Mouse (Mus musculus) lung, embryonic 14.5 days (tissue): ENCODE measurements at regions not wholly inside any gene's neighbourhood (a gene's known extent, or its start where the extent isn't known, plus 50 kb on each side); places are given as distances from the start of the nearest gene placed in this dataset.

ENCODE experiments used
- ATAC-seq: fragments of 200-750 bp; cut with Nextera tagmentation; 2 replicates; pipeline ENCODE4 v1.8.0; 2017; ENCODE audit warnings: mild to moderate bottlenecking, moderate TSS enrichment, moderate library complexity; ENCODE audit not compliant: insufficient read depth
- DNase-seq: peaks from one replicate; pipeline ENCODE4 v3.0.0-alpha.2; 2015
- H3K27ac ChIP-seq: fragments of 300-500 bp; sonication (generic); 2 replicates; pipeline ENCODE4 v1.5.1; 2014; ENCODE audit warnings: low read depth, mild to moderate bottlenecking, moderate library complexity
- H3K27me3 ChIP-seq: fragments of 300-500 bp; sonication (generic); 2 replicates; pipeline ENCODE4 v1.6.1; 2014; ENCODE audit warnings: low read length, control low read depth; ENCODE audit not compliant: insufficient read depth
- H3K36me3 ChIP-seq: fragments of 300-500 bp; sonication (generic); 2 replicates; pipeline ENCODE4 v1.6.1; 2014; ENCODE audit warnings: control low read depth; ENCODE audit not compliant: insufficient read depth
- H3K4me1 ChIP-seq: fragments of 300-500 bp; sonication (generic); 2 replicates; pipeline ENCODE4 v1.6.1; 2014; ENCODE audit warnings: antibody characterized with exemption, control low read depth; ENCODE audit not compliant: insufficient read depth
- H3K4me2 ChIP-seq: fragments of 300-500 bp; sonication (generic); 2 replicates; pipeline ENCODE4 v1.6.1; 2014; ENCODE audit warnings: mild to moderate bottlenecking
- H3K4me3 ChIP-seq: fragments of 300-500 bp; sonication (generic); 2 replicates; pipeline ENCODE4 v1.5.1; 2014; ENCODE audit warnings: low read depth, low read length
- H3K9ac ChIP-seq: fragments of 300-500 bp; sonication (generic); 2 replicates; pipeline ENCODE4 v1.6.1; 2014
- H3K9me3 ChIP-seq: fragments of 300-500 bp; sonication (generic); 2 replicates; pipeline ENCODE4 v1.6.1; 2016; ENCODE audit warnings: low read depth, low read length, control low read depth
- CTCF ChIP-seq: IDR thresholded peaks from 2 replicates; pipeline ENCODE4 v1.5.1; 2016; ENCODE audit warnings: antibody characterized with exemption, low read depth
- whole genome bisulfite sequencing: fragments of 180-500 bp; shearing (Covaris S2); extraction: QIAGEN DNeasy Blood & Tissue Kit; methylation state at CpG from one replicate; pipeline ENCODE4 v1.1.7; 2014; 5-methylcytosine and 5-hydroxymethylcytosine counted together

- H3K27me3 ChIP-seq: peaks cover 8% of the 10 kb centered on the region; the same call in 1 of the 2 replicates
- TF ChIP-seq CTCF: no peak
- 59% methylated on average over 27 of the region's 27 CpGs for WGBS
- ATAC-seq: no peak
- peaks cover 77% of the 10 kb centered on the region for H3K9me3 ChIP-seq
- no peaks in the 10 kb centered on the region for H3K36me3 ChIP-seq
- H3K4me2 ChIP-seq: no peak overlapping the region
- peak; percentile 0 for DNase-seq
- no peak overlapping the region for H3K9ac ChIP-seq
- H3K4me3 ChIP-seq: no peak overlapping the region
- no peak overlapping the region for H3K27ac ChIP-seq
- H3K4me1 ChIP-seq: no peaks in the 10 kb centered on the region
Measured at GRCm38 (mm10) chr12:20230141-20230892, 276.0 kb downstream of the Gm21863 start.

DNA sequence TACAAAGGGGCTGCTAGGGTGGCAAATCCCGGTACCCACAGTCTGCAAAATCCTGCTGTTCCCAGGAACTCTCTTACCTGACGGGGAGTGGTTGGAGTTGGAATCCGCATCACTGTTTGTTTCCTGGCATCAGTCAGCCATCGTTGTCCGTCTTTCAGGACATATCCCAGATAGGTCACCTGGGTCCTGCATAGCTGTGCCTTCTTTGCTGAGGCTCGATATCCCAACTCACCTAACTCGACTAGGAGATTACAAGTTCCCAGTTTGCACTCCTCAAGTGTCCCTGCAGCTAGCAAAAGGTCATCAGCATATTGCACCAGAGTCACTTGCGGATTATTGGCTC lies 276.6 kb downstream of the Gm21863 start:
- H3K4me1 ChIP-seq: no peaks in the 10 kb centered on the region
- peak; percentile 5 for DNase-seq
- TF ChIP-seq CTCF: no peak

GRCm38 (mm10) chr12:20231528-20231927 lies 277.2 kb downstream of the Gm21863 start:
- H3K4me3 ChIP-seq: no peak overlapping the region
- peaks cover 8% of the 10 kb centered on the region; the same call in 1 of the 2 replicates for H3K27me3 ChIP-seq
- WGBS: 66% methylated on average over 12 of the region's 12 CpGs
- DNase-seq: peak; percentile 2
- no peak overlapping the region for H3K9ac ChIP-seq
- ATAC-seq: no peak
- no peaks in the 10 kb centered on the region for H3K36me3 ChIP-seq
- H3K27ac ChIP-seq: no peak overlapping the region
- no peak overlapping the region for H3K4me2 ChIP-seq
- H3K4me1 ChIP-seq: no peaks in the 10 kb centered on the region
- peaks cover 76% of the 10 kb centered on the region for H3K9me3 ChIP-seq
- no peak for TF ChIP-seq CTCF

More for the DNA sequence above, 276.6 kb downstream of the Gm21863 start:
- no peak for ATAC-seq
- Histone ChIP-seq H3K9ac (no peak overlapping the region), H3K4me2 (no peak overlapping the region), H3K36me3 (no peaks in the 10 kb centered on the region), H3K9me3 (peaks cover 77% of the 10 kb centered on the region), H3K4me3 (no peak overlapping the region), H3K27me3 (peaks cover 8% of the 10 kb centered on the region; the same call in 1 of the 2 replicates), H3K27ac (no peak overlapping the region)
- WGBS: 61% methylated on average over 8 of the region's 8 CpGs

DNA sequence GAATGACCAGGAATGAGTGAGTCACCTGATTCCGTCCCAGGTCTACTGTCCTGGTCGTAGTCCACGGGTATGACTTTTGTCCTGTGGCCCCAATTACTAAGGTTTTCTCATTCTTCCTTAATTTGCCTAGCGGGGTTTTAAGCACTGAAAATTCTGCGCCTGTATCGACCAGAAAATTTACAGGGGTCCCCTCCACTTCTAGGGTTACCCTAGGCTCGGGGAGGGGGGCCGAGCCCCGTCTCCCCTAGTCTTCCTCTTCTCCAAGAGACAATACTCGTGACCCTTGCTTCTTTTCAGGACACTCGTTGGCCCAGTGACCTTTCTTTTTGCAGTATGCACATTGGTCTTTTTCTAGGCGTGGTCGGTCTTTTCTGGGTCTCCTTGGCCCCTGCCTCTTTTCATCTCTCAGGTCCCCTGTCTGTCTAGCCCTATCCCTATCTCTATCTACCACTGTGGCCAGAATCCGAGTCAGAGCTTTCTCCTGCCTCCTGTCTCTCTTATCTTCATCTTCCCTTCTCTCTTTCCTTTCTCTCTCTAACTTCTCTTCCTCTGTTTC lies 277.8 kb downstream of the Gm21863 start:
- TF ChIP-seq CTCF: no peak
- Histone ChIP-seq H3K4me2 (no peak overlapping the region), H3K4me3 (no peak overlapping the region), H3K9me3 (peaks cover 70% of the 10 kb centered on the region), H3K9ac (no peak overlapping the region), H3K4me1 (no peaks in the 10 kb centered on the region), H3K27me3 (peaks cover 8% of the 10 kb centered on the region; the same call in 1 of the 2 replicates), H3K36me3 (no peaks in the 10 kb centered on the region), H3K27ac (no peak overlapping the region)
- DNase-seq (peak; percentile 0), ATAC-seq (no peak)
- 63% methylated on average over 14 of the region's 14 CpGs for WGBS

- no peak overlapping the region for H3K9ac ChIP-seq
- peak; percentile 59 for ATAC-seq
- H3K27me3 ChIP-seq: peaks cover 8% of the 10 kb centered on the region; the same call in 1 of the 2 replicates
- peak; percentile 5 for DNase-seq
- peaks cover 62% of the 10 kb centered on the region for H3K9me3 ChIP-seq
- WGBS: 66% methylated on average over 32 of the region's 32 CpGs
- H3K4me2 ChIP-seq: no peak overlapping the region
- no peak overlapping the region for H3K27ac ChIP-seq
- H3K4me1 ChIP-seq: no peaks in the 10 kb centered on the region
- no peak overlapping the region for H3K4me3 ChIP-seq
- no peaks in the 10 kb centered on the region for H3K36me3 ChIP-seq
- no peak for TF ChIP-seq CTCF
Measured at GRCm38 (mm10) chr12:20232746-20233453, 278.6 kb downstream of the Gm21863 start.

GRCm38 (mm10) chr12:20233454-20233831 lies 279.1 kb downstream of the Gm21863 start:
- Histone ChIP-seq H3K4me1 (no peaks in the 10 kb centered on the region), H3K9ac (no peak overlapping the region), H3K27me3 (peaks cover 8% of the 10 kb centered on the region; the same call in 1 of the 2 replicates), H3K4me2 (no peak overlapping the region), H3K4me3 (no peak overlapping the region), H3K9me3 (peaks cover 56% of the 10 kb centered on the region), H3K27ac (no peak overlapping the region), H3K36me3 (no peaks in the 10 kb centered on the region)
- DNase-seq: peak; percentile 1
- peak; percentile 38; the same call in 1 of the 2 replicates for ATAC-seq
- no peak for TF ChIP-seq CTCF
- WGBS: 66% methylated on average over 17 of the region's 17 CpGs

- no peak for TF ChIP-seq CTCF
- H3K4me3 ChIP-seq: no peak overlapping the region
- WGBS: 67% methylated on average over 25 of the region's 25 CpGs
- H3K27me3 ChIP-seq: peaks cover 8% of the 10 kb centered on the region; the same call in 1 of the 2 replicates
- no peak overlapping the region for H3K9ac ChIP-seq
- H3K36me3 ChIP-seq: no peaks in the 10 kb centered on the region
- no peaks in the 10 kb centered on the region for H3K4me1 ChIP-seq
- H3K27ac ChIP-seq: no peak overlapping the region
- ATAC-seq (peak; percentile 68), DNase-seq (peak; percentile 7)
- H3K9me3 ChIP-seq: peaks cover 52% of the 10 kb centered on the region
- no peak overlapping the region for H3K4me2 ChIP-seq
Measured at GRCm38 (mm10) chr12:20233871-20234307, 279.6 kb downstream of the Gm21863 start.
